Mouse (Mus musculus) stomach, embryonic 15.5 days (tissue): ENCODE data around the gene Fam192a. TPM values are rescaled to one million over a fixed set of nuclear protein-coding genes. Genes with fewer than 3 reads are reported as not detected.

Experiments used
- ATAC-seq: fragments of 200-750 bp; cut with Nextera tagmentation; 2 replicates; pipeline ENCODE4 v1.8.0; 2017; ENCODE audit warnings: low read depth, moderate number of reproducible peaks, moderate TSS enrichment; ENCODE audit not compliant: insufficient read depth, low FRiP score
- H3K27ac ChIP-seq: fragments of 300-500 bp; sonication (generic); 2 replicates; pipeline ENCODE4 v1.5.1; 2015; ENCODE audit warnings: mild to moderate bottlenecking, inconsistent platforms
- H3K27me3 ChIP-seq: fragments of 300-500 bp; sonication (generic); replicated peaks from 2 replicates; pipeline ENCODE4 v1.6.1; 2015; ENCODE audit warnings: inconsistent platforms
- H3K36me3 ChIP-seq: fragments of 300-500 bp; sonication (generic); 2 replicates; pipeline ENCODE4 v1.6.1; 2015; ENCODE audit warnings: inconsistent platforms
- H3K4me1 ChIP-seq: fragments of 300-500 bp; sonication (generic); 2 replicates; pipeline ENCODE4 v1.6.1; 2015; ENCODE audit warnings: inconsistent platforms
- H3K4me2 ChIP-seq: fragments of 300-500 bp; sonication (generic); 2 replicates; pipeline ENCODE4 v1.6.1; 2015; ENCODE audit warnings: mild to moderate bottlenecking, inconsistent platforms
- H3K4me3 ChIP-seq: fragments of 300-500 bp; sonication (generic); replicated peaks from 2 replicates; pipeline ENCODE4 v1.5.1; 2015; ENCODE audit warnings: inconsistent platforms
- H3K9ac ChIP-seq: fragments of 300-500 bp; sonication (generic); 2 replicates; pipeline ENCODE4 v1.6.1; 2015; ENCODE audit warnings: inconsistent platforms
- H3K9me3 ChIP-seq: fragments of 300-500 bp; sonication (generic); 2 replicates; pipeline ENCODE4 v1.6.1; 2016; ENCODE audit warnings: inconsistent platforms
- WGBS: fragments of 180-500 bp; shearing (Covaris S2); methylation state at CpG from one replicate; pipeline ENCODE4 v1.1.7; 2015; 5-methylcytosine and 5-hydroxymethylcytosine counted together
- polyA plus RNA-seq: library from polyadenylated mRNA; unstranded; fragments of >200 nt; fragmentation: Nextera tagmentation; extraction: Ambion mirVana; gene quantifications from 2 replicates; pipeline ENCODE4 v1.2.1, GENCODE M21; 2015

The Fam192a gene
- polyA plus RNA-seq, 1 experiment from 2014 or later = 61.6 TPM

GRCm38 (mm10) chr8:94601034-94601606 lies 677 bp downstream of the Fam192a start:
- Histone ChIP-seq H3K27me3 (no peaks in the 10 kb centered on the region), H3K4me1 (peaks cover 14% of the 10 kb centered on the region), H3K9ac (peak overlapping the region; percentile 81), H3K9me3 (no peaks in the 10 kb centered on the region), H3K27ac (peak overlapping the region; percentile 87), H3K36me3 (no peaks in the 10 kb centered on the region), H3K4me3 (peak overlapping the region; percentile 67), H3K4me2 (peak overlapping the region; percentile 71)
- peak; percentile 5; the same call in 1 of the 2 replicates for ATAC-seq
- under 1% methylated on average over 51 of the region's 51 CpGs for WGBS

DNA sequence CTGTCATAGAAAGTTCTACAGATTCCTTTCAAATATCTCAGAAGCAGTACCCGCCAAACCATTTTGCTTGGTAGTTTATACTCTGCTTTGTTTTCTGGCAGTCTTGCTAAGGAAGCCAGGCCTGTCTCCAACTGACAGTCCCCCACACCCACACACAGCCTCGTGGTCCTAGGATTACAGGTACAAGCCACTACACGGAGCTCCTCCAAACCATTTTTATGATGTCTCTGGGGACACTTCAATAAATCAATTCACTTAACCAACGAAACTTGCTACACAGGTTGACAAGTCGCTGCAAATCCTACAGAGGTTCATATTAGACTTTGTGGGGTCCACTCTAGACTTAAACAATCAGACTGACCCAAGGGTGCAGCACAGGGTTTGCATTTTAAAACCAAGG lies 1.3 kb downstream of the Fam192a start:
- Histone ChIP-seq H3K36me3 (no peaks in the 10 kb centered on the region), H3K4me2 (peak overlapping the region; percentile 71), H3K4me1 (peaks cover 14% of the 10 kb centered on the region), H3K9me3 (no peaks in the 10 kb centered on the region), H3K27me3 (no peaks in the 10 kb centered on the region), H3K9ac (peak overlapping the region; percentile 81; the same call in 1 of the 2 replicates), H3K27ac (no peak overlapping the region), H3K4me3 (peak overlapping the region; percentile 67)
- WGBS = 12% methylated on average over 5 of the region's 5 CpGs
- no peak for ATAC-seq

GRCm38 (mm10) chr8:94594211-94594610 lies 7.6 kb downstream of the Fam192a start:
- H3K9ac ChIP-seq = no peak overlapping the region
- no peaks in the 10 kb centered on the region for H3K36me3 ChIP-seq
- H3K4me3 ChIP-seq = no peak overlapping the region
- H3K4me1 ChIP-seq = 0 out of 2 replicates have a peak, but pooled peaks cover 3% of the 10 kb centered on the region
- no peak overlapping the region for H3K4me2 ChIP-seq
- no peak overlapping the region for H3K27ac ChIP-seq
- no peaks in the 10 kb centered on the region for H3K9me3 ChIP-seq
- no peaks in the 10 kb centered on the region for H3K27me3 ChIP-seq
- no peak for ATAC-seq
- 54% methylated on average over 1 of the region's 1 CpGs for WGBS

DNA sequence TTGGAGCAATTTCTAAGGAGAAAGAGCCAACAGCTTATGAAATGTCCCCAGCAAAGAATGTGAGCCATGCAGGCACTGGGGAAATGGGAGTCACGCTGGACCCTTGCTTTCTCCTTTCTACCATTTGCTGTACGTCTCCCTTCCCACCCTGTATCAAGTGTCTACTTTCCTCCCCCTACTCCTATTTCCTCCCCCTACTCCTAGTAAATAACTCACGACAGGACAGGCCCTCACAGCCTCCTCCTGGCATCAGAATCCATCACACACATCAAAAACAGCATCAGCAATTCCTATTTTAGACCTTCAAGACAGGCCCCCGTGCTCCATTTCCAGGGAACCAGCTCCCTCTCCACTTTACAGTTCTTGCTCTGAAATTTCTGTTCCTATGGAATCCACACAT lies 10.1 kb downstream of the Fam192a start:
- H3K9ac ChIP-seq = no peak overlapping the region
- no peaks in the 10 kb centered on the region for H3K4me1 ChIP-seq
- H3K27me3 ChIP-seq = no peaks in the 10 kb centered on the region
- no peak overlapping the region for H3K4me2 ChIP-seq
- no peak for ATAC-seq
- no peaks in the 10 kb centered on the region for H3K9me3 ChIP-seq
- no peak overlapping the region for H3K4me3 ChIP-seq
- no peak overlapping the region for H3K27ac ChIP-seq
- H3K36me3 ChIP-seq = peaks cover 24% of the 10 kb centered on the region
- 69% methylated on average over 4 of the region's 4 CpGs for WGBS

- Histone ChIP-seq H3K9me3 (no peaks in the 10 kb centered on the region), H3K36me3 (peaks cover 58% of the 10 kb centered on the region), H3K4me1 (no peaks in the 10 kb centered on the region), H3K9ac (no peak overlapping the region), H3K27ac (no peak overlapping the region), H3K4me2 (no peak overlapping the region), H3K4me3 (no peak overlapping the region), H3K27me3 (no peaks in the 10 kb centered on the region)
- WGBS = 41% methylated on average over 4 of the region's 4 CpGs
- ATAC-seq = no peak
These were observed 17.5 kb downstream of the Fam192a start for GRCm38 (mm10) chr8:94584238-94584817.

GRCm38 (mm10) chr8:94582569-94582968 lies 19.2 kb downstream of the Fam192a start:
- Histone ChIP-seq H3K9me3 (no peaks in the 10 kb centered on the region), H3K4me1 (no peaks in the 10 kb centered on the region), H3K27me3 (no peaks in the 10 kb centered on the region), H3K27ac (no peak overlapping the region), H3K4me2 (no peak overlapping the region), H3K4me3 (no peak overlapping the region), H3K9ac (no peak overlapping the region), H3K36me3 (peaks cover 51% of the 10 kb centered on the region)
- no peak for ATAC-seq
- 91% methylated on average over 6 of the region's 6 CpGs for whole genome bisulfite sequencing

- no peak for ATAC-seq
- Histone ChIP-seq H3K4me2 (no peak overlapping the region), H3K27me3 (no peaks in the 10 kb centered on the region), H3K36me3 (peaks cover 51% of the 10 kb centered on the region), H3K9ac (no peak overlapping the region), H3K27ac (no peak overlapping the region), H3K4me1 (no peaks in the 10 kb centered on the region), H3K4me3 (no peak overlapping the region), H3K9me3 (no peaks in the 10 kb centered on the region)
- 77% methylated on average over 7 of the region's 7 CpGs for WGBS
These were observed 19.8 kb downstream of the Fam192a start for GRCm38 (mm10) chr8:94581820-94582483.

GRCm38 (mm10) chr8:94575148-94575547 lies 26.6 kb downstream of the Fam192a start:
- Histone ChIP-seq H3K4me1 (no peaks in the 10 kb centered on the region), H3K4me2 (no peak overlapping the region), H3K9ac (no peak overlapping the region), H3K36me3 (peaks cover 46% of the 10 kb centered on the region), H3K9me3 (no peaks in the 10 kb centered on the region), H3K27ac (no peak overlapping the region), H3K4me3 (no peak overlapping the region), H3K27me3 (no peaks in the 10 kb centered on the region)
- WGBS = 87% methylated on average over 4 of the region's 4 CpGs
- ATAC-seq = no peak

DNA sequence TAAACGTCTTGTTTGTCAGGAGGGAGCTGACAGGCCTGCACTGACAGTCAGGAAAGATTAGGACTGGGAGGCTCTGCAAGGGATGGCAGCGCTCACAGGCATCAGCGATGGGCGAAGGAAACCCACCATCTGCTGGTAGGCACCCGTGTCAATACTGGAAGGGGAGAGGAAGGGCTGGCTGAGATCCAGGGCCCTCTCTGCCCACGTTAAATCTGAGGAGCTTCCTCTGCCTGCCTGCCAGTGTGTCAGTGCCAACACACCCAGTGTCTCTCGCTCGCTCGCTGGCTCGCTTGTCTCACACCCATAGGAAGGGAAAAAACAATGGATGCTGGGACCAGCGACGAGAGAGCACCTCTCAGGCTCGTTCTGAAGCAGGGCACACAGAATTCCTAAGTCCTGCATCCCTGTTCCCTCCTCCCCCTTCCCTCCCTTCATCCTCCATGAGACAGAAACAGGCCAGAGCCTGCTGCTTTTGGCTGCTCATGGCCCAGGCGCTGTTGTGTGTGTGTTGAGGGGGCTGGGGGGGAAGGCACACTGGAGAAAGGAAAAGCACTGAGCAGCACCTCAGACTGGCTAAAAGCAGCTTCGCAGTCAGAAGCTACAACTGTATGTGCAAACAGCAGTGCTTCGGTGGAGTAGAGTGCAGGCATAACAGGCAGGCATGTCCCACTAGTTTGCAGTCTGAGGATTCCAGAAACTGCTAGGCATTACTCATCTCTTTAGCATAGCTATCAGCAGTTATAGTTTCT lies 27.5 kb downstream of the Fam192a start:
- no peaks in the 10 kb centered on the region for H3K9me3 ChIP-seq
- no peak overlapping the region for H3K4me2 ChIP-seq
- no peaks in the 10 kb centered on the region for H3K27me3 ChIP-seq
- H3K4me3 ChIP-seq = no peak overlapping the region
- no peak overlapping the region for H3K27ac ChIP-seq
- no peaks in the 10 kb centered on the region for H3K4me1 ChIP-seq
- no peak for ATAC-seq
- WGBS = 88% methylated on average over 16 of the region's 16 CpGs
- peaks cover 44% of the 10 kb centered on the region for H3K36me3 ChIP-seq
- H3K9ac ChIP-seq = no peak overlapping the region

DNA sequence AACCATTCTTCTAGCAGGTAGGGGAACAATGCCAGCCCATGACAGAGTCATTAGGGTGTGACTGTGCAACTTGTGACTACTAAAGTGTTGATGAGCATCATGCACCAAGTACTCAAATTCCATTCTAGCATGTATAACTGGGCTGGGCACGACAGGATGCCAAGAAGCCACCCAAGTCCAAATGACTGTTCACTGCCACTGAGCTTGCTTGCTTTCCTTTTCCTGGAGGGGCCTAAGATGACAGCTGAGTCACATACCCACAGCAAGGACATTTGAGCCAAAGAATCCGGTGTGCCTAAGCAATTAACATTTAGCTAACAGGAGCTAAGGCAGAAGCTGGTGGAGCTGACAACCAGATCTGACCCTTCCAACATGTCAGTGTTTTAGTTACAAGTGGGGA lies 29.9 kb downstream of the Fam192a start:
- H3K9ac ChIP-seq = no peak overlapping the region
- H3K4me1 ChIP-seq = no peaks in the 10 kb centered on the region
- no peak for ATAC-seq
- H3K27ac ChIP-seq = no peak overlapping the region
- no peak overlapping the region for H3K4me2 ChIP-seq
- H3K36me3 ChIP-seq = peaks cover 28% of the 10 kb centered on the region
- no peak overlapping the region for H3K4me3 ChIP-seq
- H3K27me3 ChIP-seq = no peaks in the 10 kb centered on the region
- WGBS = 72% methylated on average over 2 of the region's 2 CpGs
- no peaks in the 10 kb centered on the region for H3K9me3 ChIP-seq

- 72% methylated on average over 1 of the region's 1 CpGs for WGBS
These were observed 32.4 kb downstream of the Fam192a start for GRCm38 (mm10) chr8:94569419-94569818.

DNA sequence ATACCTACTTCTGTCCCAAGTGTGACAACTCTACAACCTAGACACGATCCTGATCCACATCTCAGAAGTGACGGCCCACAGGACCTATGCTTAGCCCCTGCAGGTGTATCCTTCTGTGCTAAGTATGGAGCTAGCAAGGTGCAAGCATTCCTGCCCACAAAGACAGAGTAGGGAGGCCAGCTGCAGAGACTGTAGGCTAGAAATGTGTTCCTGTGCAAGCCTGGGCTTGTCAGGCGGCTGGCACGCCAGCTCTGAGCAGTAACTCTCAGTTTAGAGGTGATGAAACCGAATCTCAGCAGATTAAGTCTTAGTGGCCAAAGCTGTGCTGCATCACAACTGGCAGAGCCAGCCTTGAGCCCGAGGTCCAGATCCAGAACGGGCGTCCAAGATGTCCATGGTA lies 33.7 kb downstream of the Fam192a start:
- H3K27ac ChIP-seq = no peak overlapping the region
- WGBS = 87% methylated on average over 8 of the region's 8 CpGs

More at GRCm38 (mm10) chr8:94569419-94569818, 32.4 kb downstream of the Fam192a start:
- ATAC-seq = no peak
- Histone ChIP-seq H3K4me3 (no peak overlapping the region), H3K4me2 (no peak overlapping the region), H3K27ac (no peak overlapping the region), H3K9ac (no peak overlapping the region), H3K36me3 (0 out of 2 replicates have a peak, but pooled peaks cover 7% of the 10 kb centered on the region), H3K27me3 (no peaks in the 10 kb centered on the region), H3K9me3 (no peaks in the 10 kb centered on the region), H3K4me1 (no peaks in the 10 kb centered on the region)

More for the DNA sequence above, 33.7 kb downstream of the Fam192a start:
- H3K27me3 ChIP-seq = no peaks in the 10 kb centered on the region
- no peak overlapping the region for H3K4me2 ChIP-seq
- H3K9ac ChIP-seq = no peak overlapping the region
- no peak overlapping the region for H3K4me3 ChIP-seq
- H3K9me3 ChIP-seq = no peaks in the 10 kb centered on the region
- H3K36me3 ChIP-seq = no peaks in the 10 kb centered on the region
- ATAC-seq = no peak
- no peaks in the 10 kb centered on the region for H3K4me1 ChIP-seq
